Mouse (Mus musculus) hindbrain, postnatal 0 days (tissue): ENCODE results near the gene Pbld2. TPM values are rescaled to one million over a fixed set of nuclear protein-coding genes. Genes with fewer than 3 reads are reported as not detected.

Experiments used
- ATAC-seq: fragments of 200-750 bp; cut with Nextera tagmentation; 2 replicates; pipeline ENCODE4 v1.8.0; 2017; ENCODE audit warnings: mild to moderate bottlenecking, moderate TSS enrichment, moderate library complexity
- DNase-seq: peaks from one replicate; pipeline ENCODE4 v3.0.0-alpha.2; 2015; ENCODE audit warnings: low spot score
- H3K27ac ChIP-seq: fragments of 300-500 bp; sonication (generic); 2 replicates; pipeline ENCODE4 v1.5.1; 2014; ENCODE audit warnings: mild to moderate bottlenecking
- H3K27me3 ChIP-seq: fragments of 300-500 bp; sonication (generic); 2 replicates; pipeline ENCODE4 v1.6.1; 2014; ENCODE audit warnings: low read length, mixed read lengths; ENCODE audit not compliant: insufficient read depth
- H3K36me3 ChIP-seq: fragments of 300-500 bp; sonication (generic); 2 replicates; pipeline ENCODE4 v1.6.1; 2014; ENCODE audit warnings: low read length, mixed read lengths; ENCODE audit not compliant: insufficient read depth
- H3K4me1 ChIP-seq: fragments of 300-500 bp; sonication (generic); 2 replicates; pipeline ENCODE4 v1.6.1; 2014; ENCODE audit warnings: antibody characterized with exemption, low read length, mixed read lengths; ENCODE audit not compliant: insufficient read depth
- H3K4me2 ChIP-seq: fragments of 300-500 bp; sonication (generic); 2 replicates; pipeline ENCODE4 v1.6.1; 2014; ENCODE audit warnings: low read depth, mild to moderate bottlenecking, low read length, moderate library complexity, mixed read lengths
- H3K4me3 ChIP-seq: fragments of 300-500 bp; sonication (generic); 2 replicates; pipeline ENCODE4 v1.5.1; 2014; ENCODE audit warnings: low read length
- H3K9ac ChIP-seq: fragments of 300-500 bp; sonication (generic); replicated peaks from 2 replicates; pipeline ENCODE4 v1.6.1; 2014; ENCODE audit warnings: mild to moderate bottlenecking, low read length, moderate library complexity, mixed read lengths
- H3K9me3 ChIP-seq: fragments of 300-500 bp; sonication (generic); 2 replicates; pipeline ENCODE4 v1.6.1; 2016; ENCODE audit warnings: low read length, mixed read lengths
- CTCF ChIP-seq: IDR thresholded peaks from 2 replicates; pipeline ENCODE4 v1.5.1; 2016; ENCODE audit warnings: antibody characterized with exemption, control low read depth, low read depth
- WGBS: fragments of 180-500 bp; shearing (Covaris S2); extraction: QIAGEN DNeasy Blood & Tissue Kit; methylation state at CpG from one replicate; pipeline ENCODE4 v1.1.7; 2014; 5-methylcytosine and 5-hydroxymethylcytosine counted together
- polyA plus RNA-seq: library from polyadenylated mRNA; unstranded; fragments of >200 nt; fragmentation: Nextera tagmentation; extraction: Ambion mirVana; gene quantifications from 2 replicates; pipeline ENCODE4 v1.2.1, GENCODE M21; 2015
- total RNA-seq: library from RNA; depleted of rRNA; stranded (reverse); fragments of >200 nt; gene quantifications from 2 replicates; pipeline ENCODE4 v1.2.3, GENCODE M21; 2014

Pbld2 gene
- total and polyA plus RNA-seq, 2 experiments from 2014 or later: 0.60 to 1.7 TPM

DNA sequence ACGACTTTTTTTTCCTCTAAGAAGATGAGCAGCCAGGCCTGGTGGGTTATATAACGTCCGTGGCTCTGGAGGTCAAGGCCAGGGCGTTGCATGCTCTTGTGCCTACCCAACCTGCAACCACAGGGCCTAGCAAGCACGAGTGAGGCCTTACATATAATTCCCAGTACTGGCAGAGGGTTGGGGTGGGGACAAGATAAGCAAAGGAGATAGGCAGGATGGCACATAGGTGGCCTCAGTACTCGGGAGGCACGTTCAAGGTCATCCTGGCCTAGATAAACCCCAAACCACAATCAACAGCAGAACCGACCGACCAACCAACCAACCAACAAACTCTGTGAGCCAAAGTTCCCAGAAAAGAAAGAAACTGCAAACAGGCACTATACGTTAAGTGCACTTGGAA, 62.2 kb downstream of the Pbld2 start:
- Histone ChIP-seq H3K9ac (no peak overlapping the region), H3K4me1 (peaks cover 4% of the 10 kb centered on the region; the same call in 1 of the 2 replicates), H3K9me3 (no peaks in the 10 kb centered on the region), H3K27me3 (no peaks in the 10 kb centered on the region), H3K4me2 (no peak overlapping the region), H3K4me3 (no peak overlapping the region), H3K36me3 (no peaks in the 10 kb centered on the region), H3K27ac (no peak overlapping the region)
- no peak for TF ChIP-seq CTCF
- DNase-seq: no peak
- no peak for ATAC-seq
- 86% methylated on average over 10 of the region's 10 CpGs for WGBS

DNA sequence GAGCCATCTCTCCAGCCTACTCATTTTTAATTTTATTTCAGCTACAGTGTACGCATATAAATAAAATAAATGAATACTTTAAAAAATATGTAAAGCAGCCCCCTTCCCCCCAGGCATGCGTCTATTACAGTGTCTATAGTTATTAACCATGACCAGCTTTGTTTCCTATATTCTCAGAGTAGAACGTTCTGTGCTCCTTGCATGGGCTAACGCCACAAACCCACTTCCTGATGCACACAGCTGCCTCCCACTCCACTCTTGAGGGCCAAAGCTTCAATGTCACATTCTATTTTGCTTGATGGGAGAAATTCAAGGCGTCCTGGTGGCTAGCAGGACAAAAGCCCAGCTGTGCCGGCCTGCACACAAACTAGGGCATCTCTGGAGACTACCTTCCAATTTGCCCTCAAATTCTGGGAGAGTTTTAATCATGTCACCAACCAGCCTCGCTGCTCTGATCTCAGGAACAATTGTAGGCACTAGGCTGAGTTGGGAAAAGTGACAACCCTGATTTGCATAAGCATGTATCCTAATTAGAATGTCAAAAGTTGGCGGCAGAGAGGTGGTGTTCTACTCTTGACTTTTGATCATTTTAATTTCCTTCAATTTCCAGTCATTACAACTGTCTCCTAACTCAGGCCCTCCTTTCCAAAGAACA, 65.1 kb downstream of the Pbld2 start:
- no peak for ATAC-seq
- H3K4me3 ChIP-seq: peak overlapping the region; percentile 29; the same call in 1 of the 2 replicates
- H3K9me3 ChIP-seq: no peaks in the 10 kb centered on the region
- DNase-seq: no peak
- no peak overlapping the region for H3K27ac ChIP-seq
- 26% methylated on average over 8 of the region's 8 CpGs for WGBS
- H3K27me3 ChIP-seq: no peaks in the 10 kb centered on the region
- no peak for TF ChIP-seq CTCF
- peak overlapping the region; percentile 59 for H3K4me2 ChIP-seq
- no peaks in the 10 kb centered on the region for H3K36me3 ChIP-seq
- H3K9ac ChIP-seq: peak overlapping the region; percentile 43
- peaks cover 4% of the 10 kb centered on the region; the same call in 1 of the 2 replicates for H3K4me1 ChIP-seq

DNA sequence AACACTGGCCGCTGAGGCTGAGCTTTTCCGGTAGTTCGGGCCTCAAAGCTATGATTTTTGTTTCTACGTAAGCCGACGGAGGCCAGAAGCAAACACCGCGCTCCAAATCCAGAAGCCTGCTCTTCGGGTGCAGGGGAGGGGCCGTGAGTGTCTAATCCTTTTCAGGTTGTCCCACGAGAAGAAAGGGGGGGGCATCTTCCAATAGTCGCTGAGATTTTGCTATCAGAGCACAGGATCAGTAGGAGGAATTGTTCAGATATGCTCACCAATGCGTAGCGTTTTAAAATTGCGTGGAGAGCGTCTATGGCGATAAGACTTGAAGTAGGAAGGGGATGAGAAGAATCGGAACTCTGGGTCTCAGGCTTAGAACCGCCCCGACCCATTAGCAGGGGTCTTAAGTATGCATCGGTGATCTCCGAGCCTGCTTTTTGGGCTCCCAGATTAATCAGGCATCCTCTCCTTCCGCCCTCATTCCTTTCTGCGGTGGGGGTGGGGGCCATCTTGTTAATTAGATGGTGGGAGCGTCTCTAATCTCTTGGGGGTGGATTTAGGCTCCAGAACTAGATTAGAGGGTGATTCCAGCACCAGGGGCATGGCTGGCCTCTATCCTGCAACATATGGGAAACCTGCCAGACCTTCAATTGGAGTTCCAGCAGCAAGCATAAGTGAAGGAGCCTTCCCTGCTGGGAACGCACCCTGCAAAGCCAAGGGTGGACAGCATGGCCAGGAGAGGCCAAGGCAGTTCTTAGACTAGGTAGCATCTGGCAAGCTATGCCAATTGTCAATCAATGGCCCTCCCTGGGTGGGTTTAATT, 65.8 kb downstream of the Pbld2 start:
- Histone ChIP-seq H3K4me1 (peaks cover 4% of the 10 kb centered on the region; the same call in 1 of the 2 replicates), H3K9me3 (no peaks in the 10 kb centered on the region), H3K36me3 (no peaks in the 10 kb centered on the region), H3K9ac (peak overlapping the region; percentile 43), H3K4me2 (peak overlapping the region; percentile 59), H3K4me3 (peak overlapping the region; percentile 29), H3K27ac (no peak overlapping the region), H3K27me3 (no peaks in the 10 kb centered on the region)
- no peak for TF ChIP-seq CTCF
- DNase-seq (peak; percentile 60), ATAC-seq (peak; percentile 65)
- 5% methylated on average over 26 of the region's 26 CpGs for WGBS

DNA sequence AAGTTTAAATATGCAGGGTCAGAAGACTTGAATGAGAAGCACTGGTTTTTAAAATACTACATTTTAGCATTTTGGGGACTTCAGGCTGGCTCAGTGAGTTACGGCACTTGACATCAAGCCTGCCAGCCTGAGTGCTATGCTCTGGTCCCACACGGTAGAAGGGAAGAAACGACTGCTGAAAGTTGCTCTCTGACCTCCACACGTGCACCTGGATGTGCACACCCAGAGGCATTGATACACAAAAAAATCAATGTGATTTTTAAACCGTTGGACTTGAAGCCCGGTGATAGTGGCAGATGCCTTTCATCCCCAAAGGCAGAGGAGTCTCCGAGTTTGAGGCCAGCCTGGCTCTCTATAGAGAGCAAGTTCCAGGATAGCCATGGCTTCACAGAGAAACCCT, 67.8 kb downstream of the Pbld2 start:
- whole genome bisulfite sequencing: 75% methylated on average over 7 of the region's 7 CpGs
- no peak overlapping the region for H3K4me3 ChIP-seq
- ATAC-seq: no peak

DNA sequence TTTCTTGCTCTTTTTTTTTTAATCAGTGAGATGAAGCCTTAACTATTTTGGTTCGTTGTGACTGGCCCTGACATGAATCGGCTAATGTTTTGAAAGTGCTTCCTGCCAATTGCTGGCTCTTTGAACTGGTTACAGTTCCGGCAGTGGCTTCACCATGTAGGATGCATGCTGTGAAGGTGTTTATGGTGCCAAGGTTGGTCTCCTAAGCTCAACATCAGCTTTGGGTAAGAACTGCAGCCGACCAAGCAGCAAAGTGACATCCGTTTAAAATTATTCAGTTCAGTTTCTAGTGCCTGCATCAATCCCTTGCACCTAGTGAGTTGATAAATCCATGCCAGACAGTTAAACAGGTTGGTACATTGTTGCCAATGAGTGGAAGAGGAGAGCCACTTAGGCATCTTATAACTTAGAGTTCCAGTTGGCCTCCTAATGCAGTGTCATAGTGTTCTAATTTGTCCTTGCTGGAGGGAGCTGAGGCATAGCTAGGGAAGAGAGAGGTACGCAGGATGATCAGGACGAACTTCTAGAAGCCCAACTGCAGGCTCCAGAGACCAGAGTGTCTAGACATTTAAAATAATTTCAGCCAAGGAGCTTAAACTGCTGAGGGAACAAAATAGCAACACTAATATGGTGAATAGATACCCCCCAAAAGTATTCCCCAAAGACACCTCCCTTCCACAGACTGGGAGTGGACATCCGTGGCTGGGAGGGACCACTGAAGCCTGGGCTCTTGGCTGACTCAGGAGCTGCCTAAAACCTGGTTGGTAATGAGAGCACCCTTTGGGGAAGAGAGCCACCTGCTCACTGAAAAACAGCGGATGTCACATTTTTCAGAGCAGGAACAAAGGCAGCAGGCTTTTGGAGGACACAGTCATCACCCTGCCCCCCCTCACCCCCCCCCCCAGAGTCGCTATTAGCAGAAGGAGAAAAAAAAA, 68.8 kb downstream of the Pbld2 start:
- ATAC-seq: no peak
- Histone ChIP-seq H3K27me3 (no peaks in the 10 kb centered on the region; the same call in 1 of the 2 replicates), H3K9ac (no peak overlapping the region), H3K4me2 (no peak overlapping the region), H3K9me3 (no peaks in the 10 kb centered on the region), H3K36me3 (no peaks in the 10 kb centered on the region), H3K4me1 (peaks cover 4% of the 10 kb centered on the region; the same call in 1 of the 2 replicates), H3K27ac (no peak overlapping the region), H3K4me3 (no peak overlapping the region)
- TF ChIP-seq CTCF: no peak
- WGBS: 53% methylated on average over 10 of the region's 10 CpGs
- peak; percentile 9 for DNase-seq

More for the DNA sequence above, 67.8 kb downstream of the Pbld2 start:
- no peaks in the 10 kb centered on the region for H3K9me3 ChIP-seq
- no peak for TF ChIP-seq CTCF
- H3K4me1 ChIP-seq: peaks cover 4% of the 10 kb centered on the region; the same call in 1 of the 2 replicates
- no peaks in the 10 kb centered on the region; the same call in 1 of the 2 replicates for H3K27me3 ChIP-seq
- H3K27ac ChIP-seq: no peak overlapping the region
- DNase-seq: no peak
- no peak overlapping the region for H3K4me2 ChIP-seq
- no peaks in the 10 kb centered on the region for H3K36me3 ChIP-seq
- H3K9ac ChIP-seq: no peak overlapping the region

DNA sequence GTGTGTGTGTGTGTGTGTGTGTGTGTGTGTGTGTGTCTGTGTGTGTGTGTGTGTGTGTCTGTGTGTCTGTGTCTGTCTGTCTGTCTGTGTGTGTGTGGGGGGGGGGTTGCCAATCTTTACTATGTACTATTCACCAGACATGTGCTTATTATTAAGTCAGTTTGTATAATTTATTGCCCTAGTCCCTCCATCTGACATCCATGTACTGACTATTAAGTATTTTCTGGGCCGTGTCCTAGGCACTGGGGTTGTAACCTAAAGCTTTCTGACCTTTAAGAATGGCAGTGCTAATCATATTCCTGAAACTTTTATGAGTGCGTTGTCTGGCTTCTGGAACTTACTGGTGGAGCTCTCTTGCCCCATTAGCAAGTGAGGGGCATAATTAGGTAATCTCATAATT, 72.6 kb downstream of the Pbld2 start:
- H3K27me3 ChIP-seq: no peaks in the 10 kb centered on the region; the same call in 1 of the 2 replicates
- WGBS: 75% methylated on average over 2 of the region's 2 CpGs
- H3K4me1 ChIP-seq: no peaks in the 10 kb centered on the region
- no peak overlapping the region for H3K27ac ChIP-seq
- no peak overlapping the region for H3K4me3 ChIP-seq
- TF ChIP-seq CTCF: no peak
- no peaks in the 10 kb centered on the region for H3K36me3 ChIP-seq
- H3K4me2 ChIP-seq: no peak overlapping the region
- H3K9me3 ChIP-seq: no peaks in the 10 kb centered on the region
- H3K9ac ChIP-seq: no peak overlapping the region
- DNase-seq (no peak), ATAC-seq (no peak)
